Mouse (Mus musculus): ENCODE data around the gene Cops4.

Cops4 gene

DNA sequence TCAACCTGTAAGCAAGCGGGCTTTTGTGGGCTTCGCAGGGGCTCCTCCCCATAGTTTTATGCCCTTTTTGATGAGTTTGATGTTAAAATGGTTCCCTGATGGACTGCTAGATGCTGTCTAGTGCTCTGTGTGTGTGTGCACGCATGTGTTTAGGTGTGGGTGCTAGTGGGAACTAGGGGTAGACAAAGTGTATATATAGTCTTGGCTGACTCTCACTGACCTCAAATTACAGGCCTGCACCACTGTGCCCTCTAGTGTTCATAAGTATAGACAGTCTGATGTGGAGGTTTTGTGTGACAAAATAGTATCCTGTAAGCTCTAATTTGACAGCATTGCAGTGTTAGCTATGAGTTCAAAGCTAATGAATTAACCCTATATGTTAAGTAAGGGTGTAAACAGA lies 18.5 kb downstream of the Cops4 start:
- ATAC-seq (ENCODE audit: low TSS enrichment), result peak; percentile 64; the same call in 1 of the 2 replicates

DNA sequence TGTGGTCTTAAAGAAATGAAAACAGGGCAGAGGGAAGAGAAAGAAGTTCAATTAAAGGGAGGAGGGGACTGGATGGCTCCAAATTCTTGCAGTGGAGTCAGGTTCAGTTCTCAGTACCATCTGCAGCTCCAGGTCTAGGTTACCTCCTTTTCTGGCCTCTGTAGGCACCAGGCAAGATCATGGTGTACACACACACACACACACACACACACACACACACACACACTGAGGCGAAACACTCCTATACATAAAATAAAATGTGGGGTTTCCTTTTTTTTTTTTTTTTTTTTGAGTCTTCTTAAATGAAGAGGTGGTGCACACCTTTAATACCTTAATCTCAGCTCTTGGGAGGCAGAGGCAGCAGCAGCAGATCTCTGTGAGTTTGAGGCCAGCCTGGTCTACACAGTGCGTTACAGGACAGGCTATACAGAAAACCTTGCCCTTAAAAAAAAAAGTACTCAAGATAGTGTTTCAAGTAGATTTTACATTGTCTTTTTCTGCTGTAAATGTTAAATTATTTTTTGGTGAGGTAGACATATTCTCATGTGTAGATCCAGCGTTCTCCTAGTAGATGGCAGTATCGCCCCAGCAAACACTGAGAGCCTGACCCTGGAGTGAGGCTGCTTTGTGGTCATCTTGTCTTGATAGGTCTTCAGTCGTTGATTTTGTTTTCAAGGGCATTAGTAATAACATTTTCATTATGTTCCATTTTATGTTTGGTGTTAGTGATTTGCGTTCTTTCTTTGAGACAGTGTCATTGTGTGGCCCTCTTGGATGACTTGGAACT lies 28.4 kb downstream of the Cops4 start:
- ATAC-seq (ENCODE audit: low TSS enrichment), result no peak

DNA sequence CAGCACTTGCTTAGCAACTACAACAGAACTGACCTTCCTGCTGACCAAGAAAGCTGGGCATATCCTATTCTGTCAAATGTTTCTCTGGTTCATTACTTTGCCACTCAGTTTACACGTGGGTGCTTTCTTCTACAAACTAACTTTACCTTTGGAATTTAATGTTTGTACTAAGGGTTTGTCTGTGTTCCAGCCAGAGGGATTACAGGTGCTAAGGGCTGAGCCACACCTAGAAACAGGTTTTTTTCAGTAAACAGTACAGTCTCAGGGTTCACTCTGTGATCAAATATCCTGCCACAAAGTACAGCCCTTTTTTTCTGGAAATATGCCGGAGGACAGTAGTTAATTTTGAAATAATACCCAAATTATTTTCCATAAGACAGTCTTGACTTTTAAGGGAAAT lies 30.1 kb downstream of the Cops4 start:
- ATAC-seq (ENCODE audit: low TSS enrichment), result no peak

GRCm38 (mm10) chr5:100549311-100549710 lies 31.2 kb downstream of the Cops4 start:
- ATAC-seq (ENCODE audit: low TSS enrichment), result no peak

- ATAC-seq (ENCODE audit: low TSS enrichment), result no peak
These were observed 32.0 kb downstream of the Cops4 start for GRCm38 (mm10) chr5:100550151-100550550.

DNA sequence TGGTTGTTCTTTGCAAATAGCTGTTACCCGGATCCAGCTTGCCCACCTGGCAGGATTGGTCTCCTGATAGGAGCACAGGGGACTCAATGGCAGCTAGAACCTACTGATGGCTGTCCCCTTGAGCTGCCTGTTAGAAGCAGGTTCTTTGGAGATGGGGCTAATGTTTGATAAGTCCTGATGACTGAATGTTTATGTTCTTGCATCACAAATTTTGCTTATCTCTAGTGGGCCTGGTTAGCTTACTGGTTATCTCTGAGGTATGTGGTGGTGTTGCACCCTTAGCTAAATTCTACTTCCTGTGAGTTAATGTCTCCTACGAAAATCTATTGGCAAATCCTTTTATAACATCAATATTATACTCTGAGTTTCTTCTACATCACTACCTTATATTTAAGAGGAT lies 33.8 kb downstream of the Cops4 start:
- ATAC-seq (ENCODE audit: low TSS enrichment), result no peak

GRCm38 (mm10) chr5:100553426-100553825 lies 35.3 kb downstream of the Cops4 start:
- no peak for ATAC-seq (ENCODE audit: low TSS enrichment)

GRCm38 (mm10) chr5:100557019-100557418 lies 38.9 kb downstream of the Cops4 start:
- ATAC-seq (ENCODE audit: low TSS enrichment), result no peak

- ATAC-seq (ENCODE audit: low TSS enrichment), result no peak
These were observed 39.4 kb downstream of the Cops4 start for GRCm38 (mm10) chr5:100557537-100557936.

- no peak for ATAC-seq (ENCODE audit: low TSS enrichment)
These were observed 40.7 kb downstream of the Cops4 start for GRCm38 (mm10) chr5:100558783-100559182.

- no peak for ATAC-seq (ENCODE audit: low TSS enrichment)
These were observed 41.2 kb downstream of the Cops4 start for GRCm38 (mm10) chr5:100559357-100559756.

- no peak for ATAC-seq (ENCODE audit: low TSS enrichment)
These were observed 44.6 kb downstream of the Cops4 start for GRCm38 (mm10) chr5:100562702-100563101.

DNA sequence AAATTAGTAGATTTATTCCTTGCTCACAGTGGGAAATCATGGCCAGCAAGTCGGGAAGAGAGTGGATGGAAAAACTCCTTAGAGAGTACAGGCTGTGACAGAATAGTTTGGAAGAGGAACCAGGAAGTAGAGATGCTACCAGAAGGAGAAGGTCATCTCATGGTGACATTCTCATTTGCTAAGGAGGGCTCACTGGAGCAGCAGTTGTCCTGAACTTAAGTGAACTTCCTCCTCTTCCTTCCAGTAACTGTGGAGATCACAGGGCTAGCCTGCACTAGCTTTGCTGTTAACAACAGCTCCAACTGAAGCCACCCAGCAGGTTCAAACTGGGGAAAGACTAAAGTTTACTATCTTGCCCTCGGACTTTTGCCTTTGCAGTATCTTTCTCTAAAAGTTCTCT lies 48.7 kb downstream of the Cops4 start:
- no peak for ATAC-seq (ENCODE audit: low TSS enrichment)

DNA sequence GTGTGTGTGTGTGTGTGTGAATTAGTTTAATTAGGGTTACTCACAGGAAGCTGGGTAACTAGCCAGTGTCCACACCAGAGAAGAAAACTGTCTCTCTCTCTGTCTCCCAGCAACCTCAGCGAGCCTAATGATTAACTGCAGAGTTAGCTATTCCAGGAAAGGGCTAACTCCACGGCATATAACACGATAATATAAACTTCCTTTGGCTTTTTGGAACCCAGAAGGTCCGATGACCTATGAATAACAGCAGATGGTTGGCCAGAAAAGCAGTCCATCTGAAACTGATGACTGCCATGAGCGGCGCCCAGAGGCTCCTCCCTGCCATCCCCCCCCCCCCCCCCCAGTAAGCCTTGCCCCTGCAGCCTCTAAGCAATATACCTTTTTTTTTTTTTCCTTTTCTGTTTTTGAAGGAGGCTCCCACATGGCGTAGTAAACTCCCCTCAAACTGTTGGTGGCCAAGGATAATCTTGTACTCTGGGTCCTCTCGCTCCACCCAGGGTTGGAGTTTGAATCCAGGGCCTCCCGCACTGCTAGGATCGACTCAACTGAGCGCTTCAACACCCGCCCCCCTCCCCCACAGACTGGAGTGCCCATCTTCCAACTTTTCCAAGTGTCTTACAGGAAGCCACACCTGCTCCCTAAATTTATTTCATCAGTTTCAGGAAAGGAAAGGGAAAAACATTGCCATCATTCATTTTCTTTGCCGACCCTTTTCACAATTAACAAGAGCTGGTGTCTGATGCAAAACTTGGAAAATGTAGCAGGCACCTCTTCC lies 49.3 kb downstream of the Cops4 start:
- no peak for ATAC-seq (ENCODE audit: low TSS enrichment)

- ATAC-seq (ENCODE audit: low TSS enrichment), result no peak
These were observed 50.1 kb downstream of the Cops4 start for GRCm38 (mm10) chr5:100568177-100568576.

GRCm38 (mm10) chr5:100568802-100569201 lies 50.7 kb downstream of the Cops4 start:
- ATAC-seq (ENCODE audit: low TSS enrichment), result no peak

DNA sequence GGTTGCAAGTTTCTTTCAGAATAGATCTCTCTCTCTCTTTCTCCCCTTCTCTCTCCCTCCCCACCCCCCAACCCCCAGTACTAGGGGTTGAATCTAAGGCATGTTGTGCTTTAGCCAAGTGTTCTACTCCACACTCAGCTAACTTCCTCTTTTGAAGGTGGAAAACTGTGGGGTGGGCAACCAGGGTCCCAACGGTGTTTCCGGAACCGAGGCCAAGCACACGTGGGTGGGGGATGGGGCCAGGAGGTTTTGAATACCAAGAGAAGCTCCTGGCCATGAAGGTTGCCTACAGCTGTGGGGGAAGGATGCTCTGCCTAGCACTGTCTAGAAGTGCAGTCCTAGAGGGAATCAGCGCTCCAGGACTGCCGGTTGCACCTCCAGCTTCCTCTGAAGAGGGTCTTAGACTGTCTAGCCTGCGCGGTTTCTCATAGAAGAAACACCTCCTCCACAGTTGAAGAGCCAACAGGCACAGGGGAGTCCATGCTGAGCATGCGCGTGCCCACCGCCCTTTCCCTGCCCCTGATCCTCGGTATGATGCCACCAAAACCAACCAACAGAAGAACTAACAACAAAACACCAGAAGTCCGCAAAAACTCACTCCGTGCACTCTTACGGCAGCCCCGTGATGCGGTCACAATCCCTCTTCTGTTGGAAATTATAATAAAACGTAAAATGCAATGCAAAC lies 51.3 kb downstream of the Cops4 start:
- ATAC-seq (ENCODE audit: low TSS enrichment), result no peak

DNA sequence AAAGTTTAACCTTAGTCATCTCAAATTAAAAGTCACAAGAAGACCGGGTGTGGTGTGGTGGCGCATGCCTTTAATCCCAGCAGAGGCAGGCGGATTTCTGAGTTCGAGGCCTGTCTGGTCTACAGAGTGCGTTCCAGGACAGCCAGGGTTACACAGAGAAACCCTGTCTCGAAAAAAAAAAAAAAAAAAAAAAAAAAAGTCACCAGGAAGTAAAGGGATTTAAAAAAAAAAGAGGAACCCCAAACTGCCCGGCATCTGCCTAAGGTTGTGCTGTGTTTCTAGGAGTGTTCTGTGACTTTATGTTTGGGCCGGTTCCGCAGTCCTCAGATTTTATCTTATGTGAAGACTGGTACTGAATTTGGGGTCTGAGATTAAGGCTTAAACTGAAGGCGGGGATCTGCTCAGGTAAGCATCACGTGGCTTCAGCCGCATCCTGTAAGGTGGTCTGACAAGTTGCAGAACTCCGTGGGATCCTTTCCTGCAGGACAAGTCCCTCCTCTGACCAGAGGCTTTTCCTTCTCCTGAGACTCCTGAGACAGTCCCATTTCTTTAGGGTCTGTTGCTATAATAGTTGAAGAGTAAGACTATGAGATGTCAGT lies 52.0 kb downstream of the Cops4 start:
- no peak for ATAC-seq (ENCODE audit: low TSS enrichment)

DNA sequence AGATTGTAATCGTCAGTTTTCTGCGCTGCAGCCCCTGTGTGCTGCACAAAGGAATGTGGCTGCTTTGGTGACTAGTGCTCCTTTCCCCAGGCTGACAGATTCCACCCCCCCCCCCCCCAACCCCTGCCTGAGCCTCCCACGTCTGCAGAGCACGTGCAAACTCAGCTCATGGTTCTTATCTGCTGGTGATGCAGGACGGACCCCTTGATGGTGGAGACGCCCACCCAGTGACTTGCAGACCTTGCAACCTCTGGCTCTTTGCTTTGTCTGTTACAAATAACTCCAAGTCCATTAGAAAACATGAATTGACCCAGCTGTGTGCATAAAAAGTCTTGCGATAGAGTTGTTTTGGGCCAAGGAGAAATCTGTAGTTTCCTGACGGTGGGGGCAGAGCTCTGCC lies 52.6 kb downstream of the Cops4 start:
- ATAC-seq (ENCODE audit: low TSS enrichment), result no peak

DNA sequence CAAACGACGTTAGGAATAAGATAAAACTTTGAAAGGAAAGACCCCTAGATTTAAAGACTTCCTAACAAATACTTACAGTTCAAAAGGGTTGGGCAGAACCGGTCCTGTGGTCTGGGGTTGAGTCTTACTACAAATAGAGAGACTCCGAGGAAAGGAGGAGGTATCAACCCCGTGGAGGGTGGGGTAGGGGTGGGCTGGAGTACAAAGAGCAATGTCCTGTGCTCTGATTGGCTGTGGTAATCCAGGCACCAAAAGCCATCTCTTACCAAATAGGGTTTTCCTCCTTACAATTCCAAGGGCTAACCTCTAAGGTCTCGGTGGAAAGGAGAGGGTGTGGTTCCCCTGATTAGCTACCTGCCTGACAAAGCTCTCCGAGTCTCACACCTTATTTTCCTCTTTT lies 54.0 kb downstream of the Cops4 start, which contains the start of gene Plac8:
Gene Plac8 (minus strand): TSS at position 177 of the 400 bp plus-strand sequence.
- no peak for ATAC-seq (ENCODE audit: low TSS enrichment)

DNA sequence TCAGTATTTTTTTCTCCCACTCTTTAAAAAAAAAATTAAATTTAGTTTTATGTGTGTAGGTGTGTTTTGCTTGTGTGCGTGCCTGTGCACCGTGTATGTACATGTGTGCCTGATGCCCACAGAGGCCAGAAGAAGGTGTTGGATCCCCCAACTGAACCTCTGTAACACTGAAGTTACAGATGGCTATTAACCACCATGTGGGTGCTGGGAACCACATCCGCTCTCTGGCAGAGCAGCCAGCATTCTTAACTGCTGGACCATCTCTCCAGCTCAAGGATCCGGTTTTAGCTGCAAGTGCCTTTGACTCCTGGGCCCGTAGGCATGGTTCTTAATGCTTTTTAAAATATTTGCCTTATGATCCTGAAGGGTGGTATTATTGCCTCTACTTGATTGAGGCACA lies 55.1 kb downstream of the Cops4 start:
- no peak for ATAC-seq (ENCODE audit: low TSS enrichment)

- ATAC-seq (ENCODE audit: low TSS enrichment), result no peak
These were observed 56.7 kb downstream of the Cops4 start for GRCm38 (mm10) chr5:100574771-100575170.

All from frontal cortex, adult (tissue).